Mouse (Mus musculus) cerebellum, adult 18-20 months (tissue): ENCODE results near the gene Vmn1r18.
"Not testable (repeated sequence)": the region's sequence is repeated elsewhere in the genome, so short reads cannot be mapped to it uniquely, and the experiment has no call there.

Experiments used
- DNase-seq, 2 experiments: peaks; one replicate each; pipeline ENCODE4 v3.0.0; 2021

Vmn1r18 gene

DNA sequence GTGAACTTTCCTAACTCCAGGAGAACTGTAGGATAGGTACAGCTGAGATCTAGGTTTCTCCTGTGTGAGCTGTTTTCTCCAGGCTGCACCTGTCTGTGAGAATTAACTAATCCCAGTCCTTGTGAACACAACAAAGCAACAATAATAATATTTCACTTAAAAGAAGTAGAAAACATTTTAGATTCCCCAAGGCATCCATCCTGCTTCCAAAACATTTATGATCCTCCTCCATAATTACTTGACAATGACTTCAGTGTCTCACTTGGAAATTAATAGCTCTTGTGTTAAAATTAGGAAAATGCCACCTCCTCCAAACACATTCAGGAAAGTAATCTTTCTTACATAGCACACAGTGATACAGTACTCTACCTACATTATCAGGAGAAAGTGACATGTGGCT, at the start of gene Vmn1r18:
Gene Vmn1r18 (minus strand): TSS at position 101 of the 400 bp plus-strand sequence.
- no peak for DNase-seq

GRCm38 (mm10) chr6:57431196-57431595, 35.6 kb upstream of the Vmn1r18 start:
- peak; percentile 2 to 3 for DNase-seq

DNA sequence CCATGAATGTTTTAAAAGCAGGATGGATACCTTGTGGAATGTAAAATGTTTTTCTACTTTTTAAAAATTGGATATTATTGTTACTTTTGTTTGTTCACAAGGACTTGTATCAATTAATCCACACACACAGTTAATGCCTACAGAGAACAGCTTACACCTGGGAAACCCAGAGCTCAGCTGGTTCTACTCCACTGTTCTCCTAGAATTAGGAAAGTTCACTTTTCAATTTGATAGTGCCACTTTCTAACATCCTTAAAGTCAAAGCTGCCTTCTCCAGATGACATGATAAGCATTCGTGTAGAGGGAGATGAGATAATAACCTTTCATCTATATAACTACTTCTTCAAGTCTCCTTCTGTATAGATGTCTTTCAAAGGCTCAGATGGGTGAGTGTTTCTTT, 33.0 kb upstream of the Vmn1r18 start, which contains the start of gene Vmn1r20:
Gene Vmn1r20 (plus strand): TSS at position 301 of the 400 bp plus-strand sequence.
- no peak for DNase-seq

DNA sequence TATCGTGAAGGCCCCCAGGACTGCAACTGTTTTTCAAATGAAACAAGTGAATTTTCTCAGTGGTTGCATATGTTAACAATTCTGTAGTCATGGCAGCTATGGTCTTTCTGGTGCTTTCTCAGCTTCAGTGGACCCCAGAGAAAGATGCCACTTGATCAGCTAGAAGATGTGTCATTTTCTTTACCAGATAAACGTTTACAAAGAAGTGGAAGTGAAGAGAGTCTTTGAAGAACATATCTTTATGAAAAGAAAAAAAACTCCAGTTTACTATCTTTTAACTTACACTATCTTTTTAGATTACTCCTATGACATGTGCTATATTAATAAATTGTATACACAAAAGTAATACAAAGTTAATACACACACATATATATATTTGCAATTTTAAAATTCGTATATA, 7.9 kb upstream of the Vmn1r18 start, which contains the start of gene Vmn1r19:
Gene Vmn1r19 (plus strand): TSS at position 301 of the 400 bp plus-strand sequence.
- not testable (repeated sequence) for DNase-seq

GRCm38 (mm10) chr6:57367496-57367895, 28.1 kb downstream of the Vmn1r18 start:
- DNase-seq: no peak

- not testable (repeated sequence) for DNase-seq
These were observed 29.7 kb downstream of the Vmn1r18 start for GRCm38 (mm10) chr6:57365866-57366265.

GRCm38 (mm10) chr6:57363627-57364026, 32.0 kb downstream of the Vmn1r18 start, which contains the start of gene Vmn1r17:
Gene Vmn1r17 (minus strand): TSS chr6:57363727.
- DNase-seq: no peak

DNA sequence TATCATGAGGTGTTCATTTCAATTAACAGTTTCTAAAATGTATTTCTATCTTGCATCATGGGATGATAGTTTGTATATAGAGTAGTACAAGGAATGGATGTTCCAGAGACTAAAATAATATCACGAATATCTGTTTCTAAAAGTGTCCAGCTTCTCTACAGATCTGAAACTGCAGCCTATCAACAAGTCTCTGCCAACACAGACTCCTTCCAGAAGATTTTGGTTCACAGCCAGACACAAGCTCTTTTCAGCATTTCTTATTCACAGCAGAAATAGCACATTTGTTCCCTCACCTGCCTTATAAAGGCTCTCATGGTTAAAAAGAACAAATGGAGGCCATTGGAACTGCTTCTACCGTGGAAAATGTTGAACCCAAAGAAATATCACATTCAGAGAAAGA, 38.7 kb downstream of the Vmn1r18 start:
- DNase-seq: no peak

DNA sequence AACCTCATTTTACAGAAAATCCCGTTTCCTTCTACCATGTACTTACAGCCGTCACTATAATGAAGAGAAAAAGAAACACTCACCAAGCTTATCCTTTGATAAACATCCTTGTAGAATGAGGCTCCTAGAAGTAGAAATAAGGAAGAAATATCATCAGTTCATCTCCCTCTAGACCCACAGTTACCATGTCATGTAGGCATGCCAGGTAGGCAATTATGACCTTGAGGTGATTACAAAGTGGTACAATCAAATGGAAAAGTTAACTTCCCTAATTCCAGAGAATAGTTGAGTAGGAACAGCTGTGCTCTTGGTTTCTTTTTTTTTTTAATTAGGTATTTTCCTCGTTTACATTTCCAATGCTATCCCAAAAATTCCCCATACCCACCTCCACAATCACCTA, 66.2 kb downstream of the Vmn1r18 start, which contains the start of gene Vmn1r16:
Gene Vmn1r16 (minus strand): TSS at position 101 of the 400 bp plus-strand sequence.
- DNase-seq: no peak
